Comparison of ENCODE assay signal across 21 mouse cellular contexts in genomic region chr1:70946564-70946963, GRCm38 (mm10).
DNase-seq lines count a peak whose midpoint lies in the region; ATAC-seq and TF ChIP-seq lines count a peak whose summit lies in the region.
"Had no signal": no experiment of that assay in that cellular context is flagged by ENCODE, and none has a peak within 500 bp of the region (broad histone marks: within the 10 kb centered on the region; RNA-seq: fewer than 3 reads in every experiment).

No protein-coding gene starts in this region.

- no peaks in the 10 kb centered on the region for H3K4me1 ChIP-seq in liver, adult 2 months (ENCODE audit: control insufficient read depth, insufficient read depth, low read length)
- H3K4me1 ChIP-seq in liver, embryonic 11.5 days (replicated peaks; ENCODE audit: control insufficient read depth, insufficient read depth, low read length), result no peaks in the 10 kb centered on the region
- H3K4me1 ChIP-seq in lung, embryonic 16.5 days (replicated peaks; ENCODE audit: control insufficient read depth, insufficient read depth, low read length), result no peaks in the 10 kb centered on the region
- H3K4me1 ChIP-seq: embryonic facial prominence, embryonic 10.5 days; forebrain, embryonic 13.5 days; heart, embryonic 15.5 days; hindbrain, embryonic 13.5 days had no signal

- no peak overlapping the region for H3K27ac ChIP-seq in liver, adult 2 months (replicated peaks; ENCODE audit: insufficient read depth, low read depth, low read length)
- H3K27ac ChIP-seq in liver, embryonic 11.5 days (ENCODE audit: low read depth, low read length), result no peak overlapping the region
- no peak overlapping the region for H3K27ac ChIP-seq in lung, embryonic 16.5 days (ENCODE audit: low read length)
- H3K27ac ChIP-seq: embryonic facial prominence, embryonic 10.5 days; forebrain, embryonic 13.5 days; heart, adult 2 months; heart, embryonic 15.5 days; hindbrain, embryonic 13.5 days had no signal

- no peak overlapping the region for H3K4me3 ChIP-seq in liver, adult 2 months (ENCODE audit: insufficient read depth, low read depth, low read length)
- H3K4me3 ChIP-seq in liver, embryonic 11.5 days (ENCODE audit: low read depth, low read length), result no peak overlapping the region
- no peak overlapping the region for H3K4me3 ChIP-seq in lung, embryonic 16.5 days (ENCODE audit: low read length)
- H3K4me3 ChIP-seq: embryonic facial prominence, embryonic 10.5 days; forebrain, embryonic 13.5 days; heart, adult 2 months; heart, embryonic 15.5 days; hindbrain, embryonic 13.5 days had no signal

- WGBS in liver, adult 2 months, result 79% methylated on average over 3 of the region's 3 CpGs
- WGBS in liver, embryonic 11.5 days, result 81% methylated on average over 3 of the region's 3 CpGs
- 59% methylated on average over 3 of the region's 3 CpGs for WGBS in lung, embryonic 16.5 days

- peak; percentile 22 for DNase-seq in liver, adult 2 months (ENCODE audit: extremely low read depth, low read depth, low spot score)
- DNase-seq in liver, embryonic 11.5 days (ENCODE audit: low spot score), result no peak
- no peak for DNase-seq in lung, postnatal 36 days
- peak; percentile 5 for DNase-seq in NIH3T3 (ENCODE audit: low read depth)
- DNase-seq in urinary bladder, adult 18-20 months (ENCODE audit: low spot score in 2 of 2), result no peak
- DNase-seq: adrenal gland, adult 2 months; adrenal gland, postnatal 36 days; cerebellum, adult 2 months; forebrain, postnatal 0 days; gastrocnemius, postnatal 14 days; heart, adult 2 months; heart, postnatal 14 days had no signal

- no peaks in the 10 kb centered on the region for H3K9me3 ChIP-seq in liver, embryonic 11.5 days (ENCODE audit: control insufficient read depth, low read length)
- H3K9me3 ChIP-seq in lung, embryonic 16.5 days (ENCODE audit: control insufficient read depth, low read length), result no peaks in the 10 kb centered on the region
- H3K9me3 ChIP-seq: embryonic facial prominence, embryonic 10.5 days; forebrain, embryonic 13.5 days; G1E; heart, embryonic 15.5 days; hindbrain, embryonic 13.5 days had no signal

- no peaks in the 10 kb centered on the region for H3K36me3 ChIP-seq in liver, adult 2 months (ENCODE audit: control insufficient read depth, insufficient read depth, low read length)
- no peaks in the 10 kb centered on the region for H3K36me3 ChIP-seq in liver, embryonic 11.5 days (ENCODE audit: control insufficient read depth, insufficient read depth, low read length)
- no peaks in the 10 kb centered on the region for H3K36me3 ChIP-seq in lung, embryonic 16.5 days (ENCODE audit: control insufficient read depth, insufficient read depth, low read length)
- H3K36me3 ChIP-seq: embryonic facial prominence, embryonic 10.5 days; G1E; heart, embryonic 15.5 days; hindbrain, embryonic 13.5 days had no signal

- H3K79me2 ChIP-seq in liver, adult 2 months (ENCODE audit: control insufficient read depth, insufficient read depth, low read length), result no peaks in the 10 kb centered on the region

- H3K27me3 ChIP-seq in liver, adult 2 months (ENCODE audit: control insufficient read depth, insufficient read depth, low read length), result no peaks in the 10 kb centered on the region
- no peaks in the 10 kb centered on the region for H3K27me3 ChIP-seq in liver, embryonic 11.5 days (replicated peaks; ENCODE audit: control insufficient read depth, insufficient read depth, low read length)
- H3K27me3 ChIP-seq in lung, embryonic 16.5 days (ENCODE audit: control insufficient read depth, insufficient read depth, low read depth, low read length), result no peaks in the 10 kb centered on the region
- H3K27me3 ChIP-seq: forebrain, embryonic 13.5 days; heart, embryonic 15.5 days; hindbrain, embryonic 13.5 days had no signal

- TF ChIP-seq POLR2A in liver, adult 2 months (IDR thresholded peaks at IDR 0.05; ENCODE audit: extremely low read depth, insufficient read depth, low read length), result no peak

- no peak for ATAC-seq in liver, embryonic 11.5 days (replicated peaks; ENCODE audit: low FRiP score)
- ATAC-seq in lung, embryonic 16.5 days (ENCODE audit: low read depth), result peak; percentile 41; the same call in 1 of the 2 replicates
- no peak for ATAC-seq in megakaryocyte progenitor cell, adult 5-6 weeks (replicated peaks; ENCODE audit: poor library complexity)
- ATAC-seq: CD4-positive, CD25-positive, alpha-beta regulatory T cell, adult 4 months; forebrain, embryonic 13.5 days; forebrain, postnatal 0 days had no signal

- no peak overlapping the region for H3K4me2 ChIP-seq in liver, embryonic 11.5 days
- no peak overlapping the region for H3K4me2 ChIP-seq in lung, embryonic 16.5 days (ENCODE audit: low read depth, low read length)
- H3K4me2 ChIP-seq: forebrain, embryonic 13.5 days; heart, embryonic 11.5 days; heart, embryonic 15.5 days; hindbrain, embryonic 13.5 days had no signal

- H3K9ac ChIP-seq in liver, adult 2 months (ENCODE audit: low read depth, low read length), result no peak overlapping the region
- H3K9ac ChIP-seq in liver, embryonic 11.5 days (ENCODE audit: low read depth, low read length), result no peak overlapping the region
- no peak overlapping the region for H3K9ac ChIP-seq in lung, embryonic 16.5 days (ENCODE audit: low read length)
- H3K9ac ChIP-seq: forebrain, embryonic 13.5 days; forebrain, postnatal 0 days; heart, embryonic 15.5 days; hindbrain, embryonic 13.5 days had no signal

- TF ChIP-seq CTCF in liver, adult 2 months (IDR thresholded peaks at IDR 0.05; ENCODE audit: low read depth, low read length), result no peak

Comparison
In these comparisons a context has a peak if more than half of its experiments do, and no peak if none do; other contexts are left out.
1. DNase-seq: peak in liver, adult 2 months (single experiment) and NIH3T3 (single experiment); none in liver, embryonic 11.5 days (single experiment), lung, postnatal 36 days (single experiment) and urinary bladder, adult 18-20 months (0 of 2).